Mouse (Mus musculus) common myeloid progenitor, adult 5-6 weeks (primary cell): ENCODE results near the gene Rmi2. TPM values are rescaled to one million over a fixed set of nuclear protein-coding genes. Genes with fewer than 3 reads are reported as not detected.

Experiments used
- ATAC-seq: replicated peaks from 2 replicates; pipeline ENCODE4 v1.8.0; 2016; ENCODE audit warnings: low read depth, mild to moderate bottlenecking, moderate TSS enrichment, inconsistent platforms; ENCODE audit not compliant: poor library complexity, severe bottlenecking
- total RNA-seq: library from RNA; stranded (forward); fragments of 200-1000, 187-1606 nt; gene quantifications from 2 replicates; pipeline ENCODE4 v1.2.3, GENCODE M21; 2017

Gene Rmi2
- total RNA-seq, 1 experiment from 2014 or later: 8.3 TPM

DNA sequence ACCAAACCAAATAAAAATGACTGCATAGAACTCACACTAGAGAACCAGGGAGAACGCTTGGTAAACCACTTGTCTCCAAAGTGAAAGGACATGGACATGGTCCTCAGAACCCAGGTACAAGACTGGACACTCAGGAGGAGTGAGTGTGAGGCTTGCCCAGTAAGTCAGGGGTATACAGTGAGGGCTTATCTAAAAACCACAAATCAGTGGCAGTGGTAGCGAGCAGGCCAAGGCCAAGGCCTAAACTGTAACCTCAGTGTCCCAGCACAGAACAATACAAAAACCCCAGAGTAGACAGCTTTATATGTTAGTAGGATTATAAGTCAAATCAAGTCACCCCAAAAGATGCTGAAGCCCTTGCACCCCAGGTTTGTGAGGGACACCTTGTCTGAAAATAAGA is 76.2 kb downstream of the Rmi2 start:
- no peak for ATAC-seq

DNA sequence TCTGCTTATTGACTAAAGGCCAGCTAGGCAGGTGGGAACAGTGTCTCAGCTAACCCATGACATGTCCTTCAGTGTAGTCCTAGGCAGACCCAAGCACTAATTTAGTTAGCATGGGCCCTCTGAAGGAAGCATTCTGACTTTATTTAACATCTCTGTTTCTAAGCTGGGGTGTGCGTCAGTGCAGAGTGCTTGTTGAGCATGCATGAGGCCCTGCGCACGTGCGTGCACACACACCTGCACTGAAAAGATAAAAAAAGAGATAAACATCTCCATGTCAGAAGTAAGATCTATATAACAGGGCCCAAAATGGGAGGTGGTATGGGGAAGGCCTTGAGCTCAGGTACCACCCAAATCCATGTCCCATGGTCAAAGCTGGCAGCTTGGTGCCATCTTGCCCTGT is 80.2 kb downstream of the Rmi2 start:
- ATAC-seq: no peak

DNA sequence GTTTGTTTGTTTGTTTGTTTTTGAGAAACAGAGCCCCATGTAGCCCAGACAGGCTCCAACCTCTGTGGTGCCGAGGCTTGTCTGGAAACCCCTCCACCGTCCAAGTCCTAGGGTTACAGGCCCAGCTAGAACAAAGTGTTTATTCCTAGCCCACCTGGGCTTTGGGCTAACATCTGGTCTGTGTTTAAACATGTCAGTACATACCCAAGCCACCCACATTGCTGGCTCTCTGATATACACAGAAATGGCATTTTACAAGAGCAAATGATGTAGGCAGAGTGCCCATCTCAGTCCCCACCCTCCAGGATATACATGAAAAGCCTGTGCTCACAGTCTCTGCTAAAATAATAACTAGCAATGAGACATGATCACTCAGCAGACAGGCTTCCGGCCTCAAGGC is 81.4 kb downstream of the Rmi2 start:
- ATAC-seq: no peak

DNA sequence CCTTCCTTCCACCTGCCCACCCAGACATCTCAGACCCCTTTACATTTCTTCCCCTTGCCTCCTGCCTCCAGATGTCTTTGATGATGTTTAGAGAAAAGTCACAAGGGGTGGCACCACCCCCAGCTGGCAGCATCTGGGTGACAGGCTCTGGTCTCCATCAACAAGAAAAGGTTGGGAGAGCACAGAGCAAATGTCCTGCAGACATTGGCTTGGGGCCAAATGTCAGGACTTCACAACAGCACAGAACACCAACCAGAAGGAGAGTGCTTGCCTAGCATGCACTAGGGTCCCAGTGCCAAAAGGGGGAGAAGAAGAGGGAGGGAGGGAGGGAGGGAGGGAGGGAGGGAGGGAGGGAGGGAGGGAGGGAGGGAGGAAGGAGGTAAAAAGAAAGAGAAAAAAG is 85.0 kb downstream of the Rmi2 start:
- ATAC-seq: no peak

DNA sequence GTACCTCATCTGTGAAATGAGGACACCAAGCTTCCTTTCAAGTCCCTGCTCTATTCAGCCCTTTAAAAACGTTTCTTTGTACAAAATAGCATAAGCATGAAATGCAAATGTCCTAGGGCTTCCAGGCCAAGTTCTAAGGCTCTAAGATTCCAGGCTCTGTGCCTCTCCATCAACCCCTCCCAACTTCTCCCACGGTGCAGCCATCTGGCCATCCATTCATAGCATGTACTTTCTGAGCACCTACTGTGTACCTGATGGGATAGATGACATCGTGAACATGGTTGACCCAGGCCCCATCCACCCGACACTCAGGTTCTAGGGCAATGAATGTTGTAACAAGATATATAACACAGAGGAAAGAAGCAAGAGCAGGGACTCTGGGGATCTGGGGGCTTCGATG is 88.7 kb downstream of the Rmi2 start:
- ATAC-seq: no peak

DNA sequence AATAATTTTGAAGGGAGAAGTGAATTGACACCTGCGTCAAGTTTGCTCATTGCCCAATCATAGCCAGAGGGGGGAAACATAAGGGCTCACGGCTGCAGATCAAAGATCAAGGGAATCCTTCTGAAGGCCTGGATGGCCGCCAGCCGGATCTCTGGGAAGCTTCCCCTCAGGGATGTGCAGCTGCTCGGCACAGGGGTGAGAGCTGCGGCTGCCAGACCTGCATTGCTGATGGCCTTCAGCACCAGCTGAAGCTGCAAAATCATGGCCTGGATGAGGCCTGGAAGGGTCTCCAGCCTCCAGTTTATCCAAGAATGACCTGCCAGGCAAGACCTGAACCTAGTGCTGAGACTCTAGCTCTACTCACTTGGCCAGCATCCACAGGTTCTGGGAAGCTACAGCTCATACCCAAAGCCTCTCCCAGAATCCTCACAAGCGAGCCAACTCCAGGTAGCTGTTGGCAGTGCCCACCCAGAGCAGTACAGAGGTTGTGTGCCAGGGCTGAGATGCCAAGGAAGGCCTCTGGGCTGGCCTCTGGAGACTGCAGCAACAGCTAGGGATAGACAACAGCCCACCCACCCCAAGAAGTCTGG is 90.8 kb downstream of the Rmi2 start:
- ATAC-seq: no peak

DNA sequence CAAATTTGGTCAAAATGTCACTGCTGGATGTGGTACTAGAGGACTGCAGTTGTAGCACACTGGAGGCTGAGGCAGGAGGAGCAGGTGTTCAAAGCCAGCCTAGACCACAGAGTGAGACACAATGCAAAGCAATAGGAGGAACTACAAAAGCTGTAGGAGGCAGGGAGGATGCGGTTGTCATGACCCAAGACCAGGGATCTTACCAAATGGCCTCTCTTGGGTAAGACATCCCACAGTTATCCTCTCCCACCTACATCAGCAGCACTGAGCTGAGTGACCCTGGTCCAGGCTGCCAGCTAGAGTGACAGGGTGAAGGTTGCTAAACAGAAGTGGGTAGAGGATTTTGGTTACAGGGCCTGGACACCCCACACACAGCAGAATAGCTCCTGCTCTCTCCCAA is 92.2 kb downstream of the Rmi2 start:
- ATAC-seq: peak; percentile 54; the same call in 1 of the 2 replicates

DNA sequence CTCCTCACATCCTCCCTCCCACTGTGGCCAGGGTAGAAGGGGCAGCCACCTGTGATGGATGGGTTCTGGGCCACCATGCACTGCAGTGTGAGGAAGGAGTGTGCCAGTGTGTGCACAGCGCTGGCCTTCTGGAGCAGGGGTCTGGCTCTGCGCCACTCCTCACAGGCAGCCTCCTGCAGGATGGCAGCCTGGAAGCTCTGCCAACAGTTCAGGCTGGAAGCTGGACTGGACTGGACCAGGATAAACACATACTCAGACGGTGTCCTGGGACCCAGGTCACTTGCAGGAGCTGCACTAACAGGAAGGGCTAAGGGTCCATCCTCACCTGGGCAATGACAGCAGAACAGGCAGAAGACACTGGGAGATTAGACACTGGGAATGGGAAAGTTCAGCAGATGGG is 98.5 kb downstream of the Rmi2 start:
- ATAC-seq: no peak

DNA sequence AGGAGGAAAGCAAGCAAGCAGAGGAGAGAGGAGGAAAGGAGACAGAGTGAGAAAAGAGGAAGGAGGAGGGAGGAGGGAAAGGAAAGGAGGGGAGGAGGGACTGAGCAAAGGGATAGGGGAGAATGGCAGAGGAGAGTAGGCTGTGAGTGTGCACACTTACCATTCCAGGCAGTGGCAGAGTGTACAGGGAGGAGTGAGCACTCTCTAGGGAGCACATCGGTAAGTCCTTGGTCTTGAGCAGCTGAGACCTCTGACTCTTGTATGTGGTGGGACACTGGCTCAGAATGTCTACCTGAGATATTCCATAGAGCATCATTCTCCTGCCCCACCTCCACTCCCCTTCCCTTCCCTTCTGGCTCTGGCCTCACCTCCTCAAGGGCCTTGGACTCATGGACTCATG is 99.2 kb downstream of the Rmi2 start:
- ATAC-seq: no peak

DNA sequence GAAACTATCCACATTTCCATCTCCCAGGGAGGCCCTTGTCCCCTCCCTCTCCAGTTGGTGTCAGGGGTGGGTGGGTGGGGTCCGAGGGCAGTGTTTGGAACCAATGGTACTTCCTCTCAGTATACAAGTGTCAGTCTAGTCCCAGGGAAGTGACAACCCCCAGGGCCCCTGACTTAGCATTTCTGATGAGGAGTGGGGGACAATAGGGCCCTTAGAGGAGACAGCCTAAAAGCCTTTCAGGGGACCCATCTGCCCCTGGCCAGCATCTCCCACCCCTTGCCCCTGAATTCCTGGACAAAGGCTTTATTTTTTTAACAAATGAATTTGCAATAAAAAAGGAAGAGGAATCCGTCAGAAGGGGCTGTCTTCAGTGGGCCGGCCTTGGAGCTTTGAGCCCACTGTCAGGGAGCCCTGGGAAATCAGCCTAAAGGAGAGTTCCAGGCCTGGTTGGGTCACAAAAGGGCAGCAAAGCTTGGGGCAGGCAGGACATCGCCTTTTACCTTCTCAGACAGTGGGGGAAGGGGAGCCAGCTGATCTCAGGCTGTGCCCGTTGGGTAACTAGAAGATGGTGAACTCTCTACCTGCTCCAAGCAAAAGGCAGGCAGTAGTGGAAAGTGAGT is 102.0 kb downstream of the Rmi2 start:
- ATAC-seq: no peak

DNA sequence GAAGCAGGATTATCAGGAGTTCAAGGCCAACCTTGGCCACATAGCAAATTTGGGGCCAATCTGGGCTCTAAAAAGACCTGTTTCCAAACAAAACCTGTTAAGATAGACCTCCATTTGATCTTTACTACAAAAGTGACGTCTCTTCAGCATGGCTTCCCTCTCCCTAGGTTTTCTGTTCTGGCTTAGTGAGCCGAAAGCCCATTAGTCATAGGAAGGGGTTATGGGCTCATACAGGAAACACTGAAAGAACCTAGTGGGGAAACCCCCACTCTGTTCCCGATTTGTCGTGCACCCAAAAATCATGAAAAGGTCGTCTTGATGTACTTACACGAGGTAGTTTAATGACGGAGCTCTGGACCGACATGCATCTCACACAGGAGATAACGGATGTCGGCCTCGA is 102.6 kb downstream of the Rmi2 start:
- ATAC-seq: no peak

DNA sequence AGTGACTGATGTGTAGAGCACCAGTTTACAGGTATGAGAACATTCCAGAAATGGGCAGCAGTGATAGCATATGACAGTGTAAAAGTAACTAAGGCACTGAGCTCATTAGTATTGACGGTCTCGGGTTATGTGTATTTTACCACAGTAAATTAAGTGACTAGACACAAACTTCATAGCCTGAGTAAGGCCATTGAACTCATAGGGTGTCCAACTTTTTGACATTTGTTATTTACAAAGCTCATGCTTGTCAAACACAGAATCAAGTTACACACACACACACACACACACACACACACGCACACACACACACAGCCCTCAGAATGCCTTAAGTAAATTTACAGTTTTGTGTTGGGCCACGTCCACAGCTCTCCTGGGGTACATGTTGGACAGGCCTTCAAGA is 105.1 kb downstream of the Rmi2 start:
- no peak for ATAC-seq

DNA sequence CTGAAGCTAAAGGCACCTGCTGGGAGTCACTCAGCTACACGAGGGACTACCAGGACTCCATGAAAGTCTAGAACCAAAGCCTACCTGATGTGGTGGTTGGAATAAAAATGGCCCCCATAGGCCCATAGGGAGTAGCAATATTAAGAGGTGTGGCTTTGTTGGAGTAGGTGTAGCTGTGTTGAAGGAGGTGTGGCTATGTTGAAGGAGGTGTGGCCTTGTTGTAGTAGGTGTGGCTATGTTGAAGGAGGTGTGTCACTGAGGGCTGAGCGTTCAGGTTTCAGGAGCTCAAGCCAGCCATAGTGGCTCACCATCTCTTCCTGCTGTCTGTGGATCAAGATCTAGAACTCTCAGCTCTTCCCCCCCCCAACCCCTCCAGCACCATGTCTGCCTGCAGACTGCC is 105.8 kb downstream of the Rmi2 start:
- ATAC-seq: no peak

Other genes starting within 250 kb of the Rmi2 start
- 0.59 and 2.3 TPM in 2 replicates for gene Socs1, start 49.5 kb upstream of the Rmi2 start, total RNA-seq
- gene Tnp2, start 46.4 kb upstream of the Rmi2 start, total RNA-seq: not detected in 2 replicates
- gene Prm3, start 44.1 kb upstream of the Rmi2 start, total RNA-seq: not detected in 2 replicates
- not detected in 2 replicates for gene Prm2, start 38.9 kb upstream of the Rmi2 start, total RNA-seq
- not detected in 2 replicates for gene Prm1, start 29.2 kb upstream of the Rmi2 start, total RNA-seq
- not detected in 2 replicates for gene Gm11172, start 22.1 kb upstream of the Rmi2 start, total RNA-seq
- gene Snn, start 225.9 kb downstream of the Rmi2 start, total RNA-seq: 9.4 and 13.5 TPM in 2 replicates
- 18.4 and 22.3 TPM in 2 replicates for gene Litaf, start 231.1 kb downstream of the Rmi2 start, total RNA-seq